Mouse (Mus musculus) neutrophil, adult 59 days (primary cell): ENCODE data around the gene Ttc30b. TPM values are rescaled to one million over a fixed set of nuclear protein-coding genes. Genes with fewer than 3 reads are reported as not detected.

Experiments
- total RNA-seq, 2 experiments: library from RNA; stranded (reverse); gene quantifications; 1 replicate in 1 of 2; 2 replicates in 1 of 2; pipeline ENCODE4 v1.2.4; 2023

Ttc30b gene
- 1 to 10 TPM; 2.1 to 2.6 TPM for total RNA-seq

DNA sequence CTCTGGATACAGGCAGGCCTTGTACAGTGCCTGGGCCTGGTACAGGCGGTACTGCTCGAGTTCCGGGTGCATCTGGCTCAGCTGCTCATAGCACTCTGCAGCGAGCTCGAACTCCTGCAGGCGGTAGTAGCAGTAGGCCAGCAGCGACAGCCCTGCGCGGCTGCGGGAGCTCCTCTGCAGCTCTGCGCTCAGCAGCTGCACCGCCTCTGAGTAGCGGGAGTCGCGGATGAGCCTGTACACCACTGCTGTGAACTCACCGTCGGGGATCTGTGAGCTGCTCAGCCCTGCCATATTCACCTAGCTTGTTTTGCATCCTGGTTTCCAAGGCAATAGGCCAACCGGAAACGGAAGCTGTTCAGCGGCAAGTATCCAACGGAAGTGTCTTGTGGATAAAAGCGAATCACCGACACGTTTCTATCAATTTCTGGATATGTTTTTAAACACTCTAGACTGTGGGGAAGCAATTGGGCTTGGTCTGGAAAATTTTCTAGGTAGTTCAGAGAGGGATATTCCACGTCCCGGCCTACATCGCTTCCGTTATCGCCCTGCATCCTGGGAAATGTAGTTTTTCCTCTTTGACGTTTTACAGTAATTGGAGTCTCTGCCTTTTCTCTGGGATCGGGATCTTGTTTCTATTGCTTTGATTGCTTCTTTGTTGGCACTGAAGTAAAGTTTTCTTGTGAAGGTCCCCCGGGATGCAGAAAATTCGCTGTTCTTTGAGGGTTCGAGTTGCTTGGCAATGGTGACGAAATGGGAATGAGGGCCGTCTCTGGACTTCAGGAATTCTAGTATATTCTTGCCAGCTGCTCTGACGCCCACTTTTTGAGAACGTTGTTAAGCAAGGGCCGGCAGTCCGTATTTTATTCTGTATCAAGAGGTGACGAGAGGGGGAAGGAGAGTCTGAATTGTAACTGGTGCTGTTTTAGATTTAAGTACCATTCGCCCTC lies at the start of gene Ttc30b:
Gene Ttc30b (minus strand): TSS at position 469 of the 947 bp plus-strand sequence.

DNA sequence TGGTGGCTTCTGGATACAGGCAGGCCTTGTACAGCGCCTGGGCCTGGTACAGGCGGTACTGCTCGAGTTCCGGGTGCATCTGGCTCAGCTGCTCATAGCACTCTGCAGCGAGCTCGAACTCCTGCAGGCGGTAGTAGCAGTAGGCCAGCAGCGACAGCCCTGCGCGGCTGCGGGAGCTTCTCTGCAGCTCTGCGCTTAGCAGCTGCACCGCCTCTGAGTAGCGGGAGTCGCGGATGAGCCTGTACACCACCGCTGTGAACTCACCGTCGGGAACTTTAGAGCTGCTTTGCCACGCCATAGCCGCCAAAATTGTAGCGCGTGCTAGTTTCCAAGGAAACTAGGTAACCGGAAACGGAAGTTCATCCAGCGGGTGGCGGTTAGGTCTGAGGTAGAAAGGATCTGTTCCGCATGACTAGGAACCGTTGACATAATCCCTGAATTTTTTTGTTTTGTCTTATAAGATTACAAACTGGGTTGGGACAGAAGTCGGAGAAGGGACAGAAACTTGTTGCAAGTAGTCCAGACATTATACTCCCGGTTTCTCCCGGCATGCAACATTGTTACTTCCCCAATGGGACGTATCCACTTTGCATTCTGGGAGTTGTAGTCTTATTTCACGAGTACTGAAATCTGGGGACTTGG lies 43.2 kb upstream of the Ttc30b start, which contains the start of gene Ttc30a1:
Gene Ttc30a1 (minus strand): TSS at position 528 of the 642 bp plus-strand sequence.

DNA sequence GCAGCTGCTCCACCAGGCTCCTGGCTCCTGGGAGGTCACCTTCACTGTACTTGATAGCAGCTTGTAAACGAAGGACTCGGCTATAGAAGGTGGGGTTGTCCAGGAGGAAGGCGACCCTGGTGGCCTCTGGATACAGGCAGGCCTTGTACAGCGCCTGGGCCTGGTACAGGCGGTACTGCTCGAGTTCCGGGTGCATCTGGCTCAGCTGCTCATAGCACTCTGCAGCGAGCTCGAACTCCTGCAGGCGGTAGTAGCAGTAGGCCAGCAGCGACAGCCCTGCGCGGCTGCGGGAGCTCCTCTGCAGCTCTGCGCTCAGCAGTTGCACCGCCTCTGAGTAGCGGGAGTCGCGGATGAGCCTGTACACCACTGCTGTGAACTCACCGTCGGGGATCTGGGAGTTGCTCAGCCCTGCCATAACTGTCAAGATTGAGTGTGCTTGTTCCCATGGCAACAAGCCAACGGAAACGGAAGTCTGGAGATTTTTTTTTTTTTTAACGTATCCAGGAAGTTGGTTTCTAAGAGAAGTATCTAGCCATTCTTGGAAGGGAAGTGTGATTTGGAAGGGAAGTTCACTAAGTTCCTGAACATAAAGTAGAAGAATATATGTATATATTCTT lies 39.5 kb upstream of the Ttc30b start, which contains the start of gene Ttc30a2:
Gene Ttc30a2 (minus strand): TSS at position 419 of the 617 bp plus-strand sequence.

Other genes with a start within 250 kb of the Ttc30b start
- 100 to 1,000 TPM; 142 to 146 TPM for gene Nfe2l2, start 233.9 kb downstream of the Ttc30b start, total RNA-seq
- 100 to 1,000 TPM in 1 of 2 experiments, 10 to 100 TPM in 1; 90.8 to 107 TPM for gene Agps, start 106.4 kb downstream of the Ttc30b start, total RNA-seq
- 1 to 10 TPM in 1 of 2 experiments, under 1 TPM in 1; 0.46 to 1.1 TPM for gene Ttc30a2, start 39.6 kb upstream of the Ttc30b start, total RNA-seq
- 1 to 10 TPM in 1 of 2 experiments, under 1 TPM in 1; 0.99 to 1.4 TPM for gene Ttc30a1, start 43.4 kb upstream of the Ttc30b start, total RNA-seq